Mouse (Mus musculus) left cerebral cortex, adult 8-10 months (tissue): ENCODE measurements around the gene Epx. TPM values are rescaled to one million over a fixed set of nuclear protein-coding genes. Genes with fewer than 3 reads are reported as not detected.
"Not testable (repeated sequence)": the region's sequence is repeated elsewhere in the genome, so short reads cannot be mapped to it uniquely, and the experiment has no call there.

Experiments used
- DNase-seq, 2 experiments: peaks; one replicate each; pipeline ENCODE4 v3.0.0; 2022; ENCODE audit warnings: low spot score in 2 of 2
- total RNA-seq, 4 experiments: library from RNA; stranded (reverse); gene quantifications; 2 replicates each; pipeline ENCODE4 v1.2.4; 2022

Epx gene
- total RNA-seq: under 1 TPM in 2 of 4 experiments, not detected in 2; 0.19 to 0.23 TPM

- DNase-seq: no peak
Observed at GRCm38 (mm10) chr11:87875436-87875835, at the start of gene Epx. Epx (minus strand) TSS chr11:87875536.

- DNase-seq: no peak
Observed at GRCm38 (mm10) chr11:87920966-87921365, 45.6 kb upstream of the Epx start, which contains the start of gene Olfr464. Olfr464 (minus strand) TSS chr11:87920967.

GRCm38 (mm10) chr11:87920301-87920700 is 45.0 kb upstream of the Epx start:
- peak in 1 of 2 experiments; percentile 40 for DNase-seq

- DNase-seq: no peak
Observed at GRCm38 (mm10) chr11:87916005-87916404, 40.7 kb upstream of the Epx start.

GRCm38 (mm10) chr11:87904331-87904730 is 29.0 kb upstream of the Epx start:
- DNase-seq: no peak

GRCm38 (mm10) chr11:87897287-87897686 is 22.0 kb upstream of the Epx start, which contains the start of gene Olfr463:
Olfr463 (minus strand) TSS chr11:87897387.
- DNase-seq: no peak

- DNase-seq: no peak
Observed at GRCm38 (mm10) chr11:87892168-87892567, 16.8 kb upstream of the Epx start, which contains the start of gene Olfr462. Olfr462 (minus strand) TSS chr11:87892268.

GRCm38 (mm10) chr11:87884856-87885255 is 9.5 kb upstream of the Epx start:
- DNase-seq: no peak

- no peak for DNase-seq
Observed at GRCm38 (mm10) chr11:87883493-87883892, 8.2 kb upstream of the Epx start.

GRCm38 (mm10) chr11:87881714-87882113 is 6.4 kb upstream of the Epx start:
- DNase-seq: no peak

- DNase-seq: no peak
Observed at GRCm38 (mm10) chr11:87879826-87880225, 4.5 kb upstream of the Epx start.

GRCm38 (mm10) chr11:87871766-87872165 is 3.6 kb downstream of the Epx start:
- no peak for DNase-seq

- no peak for DNase-seq
Observed at GRCm38 (mm10) chr11:87870096-87870495, 5.2 kb downstream of the Epx start.

GRCm38 (mm10) chr11:87866891-87867290 is 8.4 kb downstream of the Epx start:
- DNase-seq: not testable (repeated sequence)

- no peak for DNase-seq
Observed at GRCm38 (mm10) chr11:87862805-87863204, 12.5 kb downstream of the Epx start.

GRCm38 (mm10) chr11:87860426-87860825 is 14.9 kb downstream of the Epx start:
- no peak for DNase-seq

- DNase-seq: no peak
Observed at GRCm38 (mm10) chr11:87859273-87859672, 16.1 kb downstream of the Epx start.

GRCm38 (mm10) chr11:87854550-87854949 is 20.8 kb downstream of the Epx start:
- no peak for DNase-seq

GRCm38 (mm10) chr11:87853597-87853954 is 21.8 kb downstream of the Epx start:
- DNase-seq: peak; percentile 24 to 27

- peak; percentile 85 to 88 for DNase-seq
Observed at GRCm38 (mm10) chr11:87852690-87853596, 22.4 kb downstream of the Epx start, which contains the start of gene Mks1. Mks1 (plus strand) TSS chr11:87853215.

- no peak for DNase-seq
Observed at GRCm38 (mm10) chr11:87847884-87848283, 27.5 kb downstream of the Epx start.

GRCm38 (mm10) chr11:87846968-87847600 is 28.3 kb downstream of the Epx start:
- no peak for DNase-seq
